Mouse (Mus musculus): ENCODE data around the gene Ift172.
"Not testable (repeated sequence)": the region's sequence is repeated elsewhere in the genome, so short reads cannot be mapped to it uniquely, and the experiment has no call there.

Ift172 gene

GRCm38 (mm10) chr5:31218294-31218693 lies 72.6 kb downstream of the Ift172 start:
- peak; percentile 31 for DNase-seq (ENCODE audit: low spot score)

- DNase-seq (ENCODE audit: low spot score): not testable (repeated sequence)
These were observed 74.4 kb downstream of the Ift172 start for GRCm38 (mm10) chr5:31216554-31216953.

- DNase-seq (ENCODE audit: low spot score): no peak
These were observed 86.5 kb downstream of the Ift172 start for GRCm38 (mm10) chr5:31204421-31204820.

GRCm38 (mm10) chr5:31203866-31204265 lies 87.0 kb downstream of the Ift172 start:
- no peak for DNase-seq (ENCODE audit: low spot score)

Measured in yolk sac, embryonic 10.5 days (tissue).